Mouse (Mus musculus): ENCODE data around the gene B230104I21Rik. TPM values are rescaled to one million over a fixed set of nuclear protein-coding genes. Genes with fewer than 3 reads are reported as not detected.

B230104I21Rik gene
- polyA plus RNA-seq, 1 experiment from 2014 or later, result 0.20 TPM

DNA sequence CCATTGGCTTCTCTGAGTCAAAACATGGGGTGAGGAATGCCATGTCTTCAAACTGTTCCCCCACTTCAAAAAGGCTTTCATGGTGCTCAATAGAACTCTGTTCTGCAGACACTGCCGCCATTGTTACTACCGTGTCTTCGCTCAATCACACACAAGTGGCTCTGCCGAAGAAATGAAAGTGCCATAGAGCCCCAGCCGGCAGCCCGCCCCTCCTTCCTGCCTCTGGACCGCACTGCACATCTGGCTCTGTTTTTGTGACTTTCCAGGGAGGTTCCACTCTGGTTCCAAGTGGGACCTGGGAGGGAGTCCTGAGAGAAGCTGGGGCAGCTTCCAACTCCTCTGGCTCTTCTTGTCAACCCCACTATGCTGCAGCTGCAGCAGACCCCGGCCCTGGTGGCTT lies 49.3 kb downstream of the B230104I21Rik start:
- no peak overlapping the region for H3K4me2 ChIP-seq (replicated peaks)
- no peaks in the 10 kb centered on the region for H3K36me3 ChIP-seq
- no peaks in the 10 kb centered on the region for H3K9me3 ChIP-seq
- ATAC-seq (replicated peaks), result no peak
- H3K4me1 ChIP-seq, result peaks cover 14% of the 10 kb centered on the region
- no peak overlapping the region for H3K4me3 ChIP-seq
- H3K27me3 ChIP-seq, result no peaks in the 10 kb centered on the region
- no peak overlapping the region for H3K27ac ChIP-seq (replicated peaks)
- no peak overlapping the region for H3K9ac ChIP-seq (replicated peaks)
- WGBS, result 64% methylated on average over 8 of the region's 8 CpGs

DNA sequence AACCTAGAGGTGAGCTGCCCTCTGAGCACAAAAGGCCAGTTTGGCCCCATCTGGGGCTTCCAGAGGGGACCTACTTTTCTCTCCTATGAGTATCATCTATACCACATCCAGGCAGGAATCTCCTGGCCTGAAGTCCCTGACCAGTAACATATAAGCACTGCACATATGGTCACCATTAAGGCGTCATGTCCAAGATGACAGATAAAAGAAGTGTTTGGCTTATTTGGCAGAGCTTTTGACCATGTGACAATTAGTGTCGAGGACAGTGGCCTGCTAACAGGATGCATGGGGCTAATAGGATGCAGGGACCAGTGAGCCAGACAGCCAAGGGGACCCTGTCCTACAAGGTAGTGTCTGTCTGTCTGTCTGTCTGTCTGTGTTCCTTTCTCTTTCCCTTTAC lies 50.0 kb downstream of the B230104I21Rik start:
- Histone ChIP-seq H3K4me1 (peaks cover 21% of the 10 kb centered on the region), H3K36me3 (no peaks in the 10 kb centered on the region), H3K4me3 (no peak overlapping the region), H3K9ac (replicated peaks) (no peak overlapping the region), H3K4me2 (replicated peaks) (no peak overlapping the region), H3K9me3 (no peaks in the 10 kb centered on the region), H3K27me3 (no peaks in the 10 kb centered on the region), H3K27ac (replicated peaks) (no peak overlapping the region)
- 50% methylated on average over 2 of the region's 2 CpGs for WGBS
- ATAC-seq (replicated peaks), result no peak

- Histone ChIP-seq H3K4me2 (replicated peaks) (no peak overlapping the region), H3K27me3 (no peaks in the 10 kb centered on the region), H3K9me3 (no peaks in the 10 kb centered on the region), H3K4me3 (no peak overlapping the region), H3K4me1 (peaks cover 29% of the 10 kb centered on the region), H3K36me3 (no peaks in the 10 kb centered on the region), H3K27ac (replicated peaks) (no peak overlapping the region; the same call in 1 of the 2 replicates), H3K9ac (replicated peaks) (no peak overlapping the region)
- no peak for ATAC-seq (replicated peaks)
- WGBS, result 41% methylated on average over 8 of the region's 8 CpGs
Measured at GRCm38 (mm10) chr4:154386810-154387209, 50.9 kb downstream of the B230104I21Rik start.

DNA sequence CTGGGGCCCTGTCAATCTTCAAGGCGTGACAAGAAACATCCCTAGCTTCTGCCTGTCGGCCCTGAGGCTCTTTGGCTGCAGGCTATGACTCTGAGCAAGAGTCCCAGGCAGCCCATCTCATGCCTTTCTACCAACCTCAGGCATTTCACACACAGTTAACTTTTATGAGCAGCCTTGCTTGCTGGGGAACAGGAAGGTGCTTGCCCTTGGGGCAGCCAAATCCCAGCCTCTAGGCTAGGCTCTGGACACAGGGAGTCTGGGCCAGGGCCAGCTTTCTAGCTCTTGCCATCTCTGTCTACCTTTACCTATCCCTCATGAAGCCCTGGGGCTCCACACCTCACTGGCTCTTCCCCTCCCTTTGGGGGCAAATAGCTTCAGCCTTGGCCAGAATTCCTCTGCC lies 53.7 kb downstream of the B230104I21Rik start:
- H3K4me2 ChIP-seq (replicated peaks), result no peak overlapping the region

GRCm38 (mm10) chr4:154390333-154391080 lies 54.6 kb downstream of the B230104I21Rik start:
- no peaks in the 10 kb centered on the region for H3K9me3 ChIP-seq
- no peak overlapping the region for H3K9ac ChIP-seq (replicated peaks)
- H3K36me3 ChIP-seq, result no peaks in the 10 kb centered on the region
- ATAC-seq (replicated peaks), result peak; percentile 51
- H3K27me3 ChIP-seq, result no peaks in the 10 kb centered on the region
- peaks cover 49% of the 10 kb centered on the region for H3K4me1 ChIP-seq
- H3K4me3 ChIP-seq, result no peak overlapping the region
- WGBS, result 7% methylated on average over 20 of the region's 20 CpGs
- H3K4me2 ChIP-seq (replicated peaks), result no peak overlapping the region; the same call in 1 of the 2 replicates
- peak overlapping the region; percentile 69 for H3K27ac ChIP-seq (replicated peaks)

More for the DNA sequence above, 53.7 kb downstream of the B230104I21Rik start:
- H3K27me3 ChIP-seq, result no peaks in the 10 kb centered on the region
- peaks cover 48% of the 10 kb centered on the region for H3K4me1 ChIP-seq
- no peaks in the 10 kb centered on the region for H3K36me3 ChIP-seq
- peak overlapping the region; percentile 69; the same call in 1 of the 2 replicates for H3K27ac ChIP-seq (replicated peaks)
- no peak overlapping the region for H3K4me3 ChIP-seq
- WGBS, result 92% methylated on average over 2 of the region's 2 CpGs
- no peak for ATAC-seq (replicated peaks)
- H3K9me3 ChIP-seq, result no peaks in the 10 kb centered on the region
- no peak overlapping the region for H3K9ac ChIP-seq (replicated peaks)

- Histone ChIP-seq H3K9ac (replicated peaks) (no peak overlapping the region), H3K4me3 (no peak overlapping the region), H3K4me1 (peaks cover 50% of the 10 kb centered on the region), H3K36me3 (no peaks in the 10 kb centered on the region), H3K4me2 (replicated peaks) (no peak overlapping the region), H3K27ac (replicated peaks) (no peak overlapping the region), H3K9me3 (no peaks in the 10 kb centered on the region), H3K27me3 (no peaks in the 10 kb centered on the region)
- WGBS, result 92% methylated on average over 1 of the region's 1 CpGs
- ATAC-seq (replicated peaks), result no peak
Measured at GRCm38 (mm10) chr4:154392641-154393040, 56.7 kb downstream of the B230104I21Rik start.

DNA sequence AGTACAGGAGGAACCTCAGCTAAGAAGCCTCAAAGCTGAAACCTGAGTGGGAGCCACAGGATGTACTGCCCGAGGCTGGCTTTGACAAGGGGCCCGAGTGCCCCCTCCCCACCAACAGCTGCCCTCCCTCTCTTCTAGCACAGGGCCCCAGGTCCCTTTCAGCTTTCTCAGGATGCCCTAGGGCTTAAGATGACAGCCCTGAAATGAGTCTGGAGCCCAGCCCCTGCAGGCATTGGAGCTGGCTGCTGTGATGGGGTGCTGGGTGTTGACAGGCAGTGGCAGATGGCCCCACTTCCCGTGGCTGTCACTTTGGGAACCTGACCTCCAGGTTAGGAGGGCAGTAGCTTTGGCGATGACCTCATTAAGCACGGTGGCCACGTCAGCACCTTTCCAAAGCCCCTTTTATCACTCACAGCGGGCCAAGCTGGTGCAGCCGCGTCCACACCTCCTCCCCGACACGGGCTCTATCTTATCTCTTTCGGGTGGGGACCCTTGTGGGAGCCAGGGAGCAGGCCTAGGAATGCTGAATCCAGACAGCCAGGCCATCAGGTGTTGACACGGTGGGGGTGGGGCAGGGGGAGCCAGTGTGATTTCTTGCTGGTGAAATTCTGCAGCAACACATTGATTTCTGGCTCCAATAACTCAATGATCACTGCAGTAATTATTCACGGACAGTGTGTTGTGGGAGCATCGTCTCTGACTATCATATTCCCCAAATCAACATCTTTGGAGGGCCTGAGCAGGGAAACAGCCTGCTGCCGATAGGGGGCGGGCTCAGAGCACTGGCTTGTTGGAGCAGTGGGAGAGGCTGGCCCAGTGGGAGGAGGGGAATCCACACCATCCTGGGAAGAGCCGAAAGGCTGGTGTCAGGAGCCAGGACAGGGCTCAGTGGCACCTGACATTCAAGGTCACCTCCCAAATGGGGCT lies 57.5 kb downstream of the B230104I21Rik start:
- H3K36me3 ChIP-seq, result no peaks in the 10 kb centered on the region
- no peak for ATAC-seq (replicated peaks)
- H3K9ac ChIP-seq (replicated peaks), result no peak overlapping the region
- H3K4me1 ChIP-seq, result peaks cover 50% of the 10 kb centered on the region
- no peak overlapping the region for H3K4me3 ChIP-seq
- no peaks in the 10 kb centered on the region for H3K27me3 ChIP-seq
- H3K4me2 ChIP-seq (replicated peaks), result no peak overlapping the region
- WGBS, result 35% methylated on average over 18 of the region's 18 CpGs
- H3K27ac ChIP-seq (replicated peaks), result no peak overlapping the region
- H3K9me3 ChIP-seq, result no peaks in the 10 kb centered on the region

DNA sequence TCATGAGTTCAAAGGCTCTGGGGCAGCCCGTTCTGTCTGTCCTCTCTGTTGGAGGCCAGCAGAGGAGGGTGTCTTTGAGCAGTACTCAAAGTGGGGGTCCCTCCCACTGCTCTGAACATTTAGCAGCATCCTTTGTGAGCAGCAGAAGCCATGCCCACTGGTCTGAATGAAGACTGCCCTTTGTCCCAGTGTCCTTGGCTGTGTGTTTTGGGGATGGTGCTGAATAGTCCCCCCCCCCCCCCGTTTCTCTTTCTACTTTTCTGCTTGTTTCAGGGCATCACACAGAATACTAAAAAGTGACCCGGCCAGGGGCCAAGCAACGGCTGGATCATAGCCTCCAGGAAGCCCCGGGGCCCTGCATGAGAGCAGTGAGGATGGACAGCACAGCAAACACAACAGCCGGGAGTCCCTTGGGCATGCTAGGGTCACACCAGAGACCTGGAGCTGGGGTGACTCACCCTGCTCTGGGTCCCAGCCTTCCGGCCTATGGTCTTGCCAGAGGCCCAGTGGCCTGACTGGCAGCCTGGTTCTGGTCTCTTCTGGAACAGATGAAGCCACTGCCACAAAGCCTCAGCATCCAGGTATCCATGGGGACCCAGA lies 58.3 kb downstream of the B230104I21Rik start:
- H3K36me3 ChIP-seq, result no peaks in the 10 kb centered on the region
- no peak overlapping the region for H3K4me3 ChIP-seq
- H3K27me3 ChIP-seq, result no peaks in the 10 kb centered on the region
- no peak overlapping the region for H3K9ac ChIP-seq (replicated peaks)
- H3K27ac ChIP-seq (replicated peaks), result no peak overlapping the region
- H3K4me1 ChIP-seq, result peaks cover 50% of the 10 kb centered on the region
- WGBS, result 33% methylated on average over 7 of the region's 7 CpGs
- no peak for ATAC-seq (replicated peaks)
- H3K9me3 ChIP-seq, result no peaks in the 10 kb centered on the region
- H3K4me2 ChIP-seq (replicated peaks), result no peak overlapping the region

DNA sequence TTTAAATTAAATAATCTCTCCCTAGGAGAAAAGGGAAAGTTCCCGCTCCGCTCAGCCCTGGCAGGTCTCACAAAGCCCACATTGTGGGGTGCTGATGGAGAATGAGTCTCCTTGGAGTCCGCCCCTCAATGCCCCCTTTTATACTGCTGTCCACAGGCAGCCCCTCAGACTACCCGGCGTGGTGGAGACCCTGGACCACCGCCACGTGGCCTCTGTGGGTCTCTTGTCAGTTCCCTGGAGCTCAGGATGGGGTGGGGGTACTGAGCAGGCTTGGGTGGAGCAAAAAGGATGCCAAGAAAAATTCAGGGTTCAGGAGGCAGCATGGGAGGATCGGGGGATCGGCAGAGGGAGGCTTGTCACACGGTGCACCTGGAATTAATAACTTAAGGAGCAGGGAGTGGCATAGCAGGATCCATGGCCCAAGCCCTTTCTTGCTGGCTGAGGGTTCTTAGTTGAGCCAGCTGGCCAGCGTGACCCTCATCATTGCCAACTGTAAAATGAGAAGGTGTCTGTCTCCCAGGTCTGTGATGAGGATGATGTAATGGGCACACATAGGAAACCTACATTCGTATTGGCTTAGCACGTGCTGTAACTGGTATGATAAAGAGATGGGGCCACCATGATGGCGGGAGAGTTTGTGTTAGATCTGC lies 60.9 kb downstream of the B230104I21Rik start:
- WGBS, result 48% methylated on average over 14 of the region's 14 CpGs
- no peaks in the 10 kb centered on the region for H3K27me3 ChIP-seq
- peak overlapping the region; percentile 42 for H3K27ac ChIP-seq (replicated peaks)
- H3K4me3 ChIP-seq, result no peak overlapping the region
- no peaks in the 10 kb centered on the region for H3K9me3 ChIP-seq
- H3K4me2 ChIP-seq (replicated peaks), result no peak overlapping the region
- peak; percentile 62 for ATAC-seq (replicated peaks)
- peaks cover 40% of the 10 kb centered on the region for H3K4me1 ChIP-seq
- no peak overlapping the region for H3K9ac ChIP-seq (replicated peaks)
- no peaks in the 10 kb centered on the region for H3K36me3 ChIP-seq
